9 mouse cellular contexts compared by ENCODE assay signal in the genomic region with DNA sequence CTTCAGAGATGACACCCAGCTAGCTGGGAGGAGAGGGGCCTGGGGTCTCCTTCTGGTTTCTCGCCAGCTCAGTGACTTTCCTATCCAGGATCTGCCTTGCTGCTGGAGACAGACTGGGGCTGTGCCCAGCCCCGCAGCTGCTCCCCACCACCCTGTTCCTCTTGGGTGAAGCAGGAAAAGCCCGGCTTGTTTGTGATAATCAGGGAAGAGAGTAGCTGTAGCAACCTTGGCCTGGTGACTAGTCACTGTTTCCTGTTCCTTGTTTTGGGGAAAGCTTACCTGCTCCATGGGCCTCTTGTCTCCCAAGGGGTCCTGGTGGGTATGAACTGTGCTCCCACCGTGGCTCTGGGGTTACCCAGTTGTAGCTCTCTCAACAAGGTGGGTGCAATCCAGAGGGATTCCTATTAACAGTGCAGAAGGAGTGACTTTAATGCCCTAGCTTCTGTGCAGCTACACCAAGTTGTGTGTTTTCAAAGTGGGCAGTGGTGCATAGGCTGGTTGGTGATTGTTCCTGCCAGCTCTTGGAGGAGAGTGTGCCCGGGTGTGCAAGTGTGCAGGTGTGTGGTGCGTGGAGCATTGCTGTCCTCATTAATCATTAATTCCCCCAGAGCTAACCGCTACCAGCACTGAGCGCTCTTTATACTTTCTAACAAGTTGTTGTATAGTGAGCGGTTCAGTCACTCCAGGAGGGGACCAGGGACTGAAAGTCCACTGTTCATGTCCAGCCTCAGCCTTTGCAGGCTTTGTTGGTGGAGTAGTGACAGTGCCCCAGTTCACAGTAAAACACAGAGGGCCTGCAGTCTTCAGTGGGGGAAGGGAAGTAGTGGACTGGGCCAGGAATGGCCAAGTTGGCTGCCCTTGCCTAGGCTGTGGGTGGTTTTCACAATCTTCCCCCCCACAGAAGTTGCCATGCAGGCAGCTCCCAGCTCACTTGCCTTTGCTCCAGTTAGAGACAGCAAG. TPM values are rescaled to one million over a fixed set of nuclear protein-coding genes. Genes with fewer than 3 reads are reported as not detected.
DNase-seq lines count a peak whose midpoint lies in the region; ATAC-seq and TF ChIP-seq lines count a peak whose summit lies in the region.
"Had no signal": no experiment of that assay in that cellular context is flagged by ENCODE, and none has a peak within 500 bp of the region (broad histone marks: within the 10 kb centered on the region; RNA-seq: fewer than 3 reads in every experiment).

No protein-coding gene starts in this region.

- H3K27ac ChIP-seq in intestine, postnatal 0 days (ENCODE audit: low read depth, low read length), result no peak overlapping the region
- H3K27ac ChIP-seq: limb, embryonic 15.5 days had no signal

- H3K4me2 ChIP-seq in intestine, postnatal 0 days (replicated peaks; ENCODE audit: low read depth), result peak overlapping the region; percentile 97

- no peaks in the 10 kb centered on the region for H3K9me3 ChIP-seq in megakaryocyte, embryonic 14.5 days
- H3K9me3 ChIP-seq in intestine, postnatal 0 days (ENCODE audit: control insufficient read depth), result no peaks in the 10 kb centered on the region
- H3K9me3 ChIP-seq: limb, embryonic 15.5 days had no signal

- no peak for TF ChIP-seq CTCF in intestine, postnatal 0 days (IDR thresholded peaks at IDR 0.05; ENCODE audit: low read depth)

- 34% methylated on average over 9 of the region's 9 CpGs for WGBS in intestine, postnatal 0 days

- peak; percentile 34 to 83 for DNase-seq in adrenal gland, adult (ENCODE audit: inconsistent age in 2 of 2, low spot score in 1 of 2)
- DNase-seq in adrenal gland, postnatal 4 days (ENCODE audit: low spot score in 2 of 2), result no peak
- DNase-seq in left cerebral cortex, postnatal 36 days (ENCODE audit: low spot score in 2 of 2), result peak; percentile 46 to 63
- peak; percentile 47 for DNase-seq in testis, postnatal 14 days (ENCODE audit: low spot score)
- no peak for DNase-seq in ovary, postnatal 10 days (ENCODE audit: low spot score)

- H3K36me3 ChIP-seq in megakaryocyte, embryonic 14.5 days (replicated peaks; ENCODE audit: low read length), result no peaks in the 10 kb centered on the region
- no peaks in the 10 kb centered on the region; the same call in 1 of the 2 replicates for H3K36me3 ChIP-seq in intestine, postnatal 0 days (ENCODE audit: control insufficient read depth, insufficient read depth)
- H3K36me3 ChIP-seq: limb, embryonic 15.5 days had no signal

- intact Hi-C loops in left cerebral cortex, postnatal 36 days (cut with DNase I), result loop anchor here (5.0 kb wide), 3 partner anchors 36 to 139 kb away; no protein-coding TSS in a partner anchor

- no peak overlapping the region for H3K9ac ChIP-seq in intestine, postnatal 0 days (ENCODE audit: low read depth, low read length)
- H3K9ac ChIP-seq: limb, embryonic 15.5 days had no signal

- H3K4me1 ChIP-seq in megakaryocyte, embryonic 14.5 days, result peaks cover 36% of the 10 kb centered on the region
- no peaks in the 10 kb centered on the region for H3K4me1 ChIP-seq in intestine, postnatal 0 days (replicated peaks; ENCODE audit: control insufficient read depth, insufficient read depth, low read length)

- peak overlapping the region; percentile 10 for H3K4me3 ChIP-seq in megakaryocyte, embryonic 14.5 days (replicated peaks)
- 0 out of 2 replicates have a peak overlapping the region, but pooled peaks have one; percentile 68 for H3K4me3 ChIP-seq in intestine, postnatal 0 days (ENCODE audit: low read depth, low read length)

- ATAC-seq in megakaryocyte, adult 5-6 weeks (ENCODE audit: poor library complexity, severe bottlenecking), result no peak
- peak; percentile 35 for ATAC-seq in intestine, postnatal 0 days

- H3K27me3 ChIP-seq in megakaryocyte, embryonic 14.5 days (replicated peaks), result peaks cover 88% of the 10 kb centered on the region
- no peaks in the 10 kb centered on the region for H3K27me3 ChIP-seq in intestine, postnatal 0 days (replicated peaks; ENCODE audit: control insufficient read depth, insufficient read depth, low read length)

RNA-seq across cellular contexts. Expression of a gene that starts 2.3 kb away (rescaled TPM):
- 10 to 100 TPM; 83.6 to 88.1 TPM for total RNA-seq in adrenal gland, postnatal 4 days (2021)
- 3.9 and 6.7 TPM in 2 replicates for polyA plus RNA-seq in megakaryocyte, embryonic 14.5 days (2012; ENCODE audit: insufficient read depth, low replicate concordance)
- total RNA-seq in megakaryocyte, adult 5-6 weeks (2015), result 4.2 and 4.7 TPM in 2 replicates
- 3.0 and 3.7 TPM in 2 replicates for total RNA-seq in megakaryocyte, adult 5-6 weeks (2017)
- polyA plus RNA-seq in intestine, postnatal 0 days (2015; fragmentation: Nextera tagmentation; extraction: Ambion mirVana), result 65.4 and 78.2 TPM in 2 replicates
- 100 to 1,000 TPM; 193 to 231 TPM for total RNA-seq in left cerebral cortex, postnatal 36 days (2021)

Comparison
In these comparisons a context has a peak if more than half of its experiments do, and no peak if none do; other contexts are left out.
1. DNase-seq: peak in adrenal gland, adult (2 of 2), left cerebral cortex, postnatal 36 days (2 of 2) and testis, postnatal 14 days (single experiment); none in adrenal gland, postnatal 4 days (0 of 2) and ovary, postnatal 10 days (single experiment).
2. RNA of a gene that starts 2.3 kb away (total RNA-seq): 193 to 231 TPM in left cerebral cortex, postnatal 36 days and 83.6 to 88.1 TPM in adrenal gland, postnatal 4 days; 3.0 to 4.7 TPM in megakaryocyte, adult 5-6 weeks; every median in the first group is over 10 times any median in the second.